Mouse (Mus musculus) stomach, postnatal 0 days (tissue): ENCODE measurements around the gene Sox5. TPM values are rescaled to one million over a fixed set of nuclear protein-coding genes. Genes with fewer than 3 reads are reported as not detected.

Experiments
- ATAC-seq: fragments of 200-750 bp; cut with Nextera tagmentation; 2 replicates; pipeline ENCODE4 v1.8.0; 2017; ENCODE audit not compliant: low FRiP score, low TSS enrichment
- DNase-seq: peaks from one replicate; pipeline ENCODE4 v3.0.0-alpha.2; 2016; ENCODE audit warnings: low spot score
- H3K27ac ChIP-seq: fragments of 300-500 bp; sonication (generic); replicated peaks from 2 replicates; pipeline ENCODE4 v1.5.1; 2014; ENCODE audit warnings: mild to moderate bottlenecking, control low read depth
- H3K27me3 ChIP-seq: fragments of 300-500 bp; sonication (generic); 2 replicates; pipeline ENCODE4 v1.6.1; 2014; ENCODE audit warnings: low read length; ENCODE audit not compliant: control insufficient read depth, insufficient read depth
- H3K36me3 ChIP-seq: fragments of 300-500 bp; sonication (generic); 2 replicates; pipeline ENCODE4 v1.6.1; 2014; ENCODE audit warnings: low read length, mixed read lengths; ENCODE audit not compliant: control insufficient read depth, insufficient read depth
- H3K4me1 ChIP-seq: fragments of 300-500 bp; sonication (generic); replicated peaks from 2 replicates; pipeline ENCODE4 v1.6.1; 2014; ENCODE audit warnings: antibody characterized with exemption; ENCODE audit not compliant: control insufficient read depth, insufficient read depth
- H3K4me2 ChIP-seq: fragments of 300-500 bp; sonication (generic); replicated peaks from 2 replicates; pipeline ENCODE4 v1.6.1; 2014; ENCODE audit warnings: low read depth, mild to moderate bottlenecking, control low read depth, moderate library complexity
- H3K4me3 ChIP-seq: fragments of 300-500 bp; sonication (generic); 2 replicates; pipeline ENCODE4 v1.5.1; 2014; ENCODE audit warnings: low read depth, low read length, control low read depth
- H3K9ac ChIP-seq: fragments of 300-500 bp; sonication (generic); 2 replicates; pipeline ENCODE4 v1.6.1; 2014; ENCODE audit warnings: mild to moderate bottlenecking, low read length, control low read depth, mixed read lengths
- H3K9me3 ChIP-seq: fragments of 300-500 bp; sonication (generic); 2 replicates; pipeline ENCODE4 v1.6.1; 2016; ENCODE audit warnings: low read length; ENCODE audit not compliant: control insufficient read depth
- CTCF ChIP-seq: IDR thresholded peaks from 2 replicates; pipeline ENCODE4 v1.5.1; 2016; ENCODE audit warnings: antibody characterized with exemption, low read depth, mild to moderate bottlenecking, moderate library complexity
- EP300 ChIP-seq: optimal IDR thresholded peaks from 2 replicates; pipeline ENCODE3; 2016; ENCODE audit warnings: antibody characterized with exemption
- WGBS: fragments of 180-500 bp; shearing (Covaris S2); extraction: QIAGEN DNeasy Blood & Tissue Kit; methylation state at CpG from one replicate; pipeline ENCODE4 v1.1.7; 2014; 5-methylcytosine and 5-hydroxymethylcytosine counted together
- polyA plus RNA-seq: library from polyadenylated mRNA; unstranded; fragments of >200 nt; fragmentation: Nextera tagmentation; extraction: Ambion mirVana; gene quantifications from 2 replicates; pipeline ENCODE4 v1.2.1, GENCODE M21; 2015

The Sox5 gene
- polyA plus RNA-seq, 1 experiment from 2014 or later, result 9.8 TPM

DNA sequence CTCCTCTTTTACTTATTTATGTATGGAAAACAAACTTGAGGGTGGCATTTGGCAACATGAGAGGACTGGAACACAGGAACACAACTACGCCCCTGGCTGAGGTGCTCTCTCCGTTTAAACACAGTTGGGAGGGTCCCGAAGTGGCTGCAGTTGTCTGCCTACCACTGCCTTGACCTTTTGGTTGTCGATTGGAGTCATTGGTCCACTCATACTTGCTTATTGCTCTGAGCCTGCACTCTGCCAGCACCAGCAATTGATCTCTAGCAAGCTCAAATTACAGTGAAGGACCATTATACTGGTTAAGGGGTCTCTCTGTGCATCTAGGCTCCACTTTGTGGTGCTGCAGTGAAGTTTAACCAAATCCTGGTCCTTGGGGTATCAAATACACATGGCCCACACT is 950.5 kb downstream of the Sox5 start:
- no peak overlapping the region for H3K27ac ChIP-seq

DNA sequence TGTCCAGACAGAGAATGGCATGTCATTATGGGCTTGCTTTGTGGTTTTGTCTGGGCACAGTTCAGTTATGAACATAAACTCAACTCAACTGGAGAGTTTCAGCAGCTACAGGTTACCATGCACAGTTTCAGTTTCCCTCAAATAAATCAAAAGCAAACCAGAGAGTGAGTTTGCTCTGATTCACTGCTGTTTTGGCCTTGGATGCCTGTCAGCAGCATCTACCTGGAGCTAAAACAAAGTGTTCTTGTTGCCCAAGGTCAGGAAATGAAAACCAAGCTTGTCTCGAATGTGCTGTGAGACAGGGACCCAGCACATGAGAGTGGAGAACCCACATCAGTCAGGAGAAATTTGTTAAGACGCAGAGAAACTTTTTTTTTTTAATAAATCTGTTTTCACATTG is 951.6 kb downstream of the Sox5 start:
- Histone ChIP-seq H3K36me3 (no peaks in the 10 kb centered on the region; the same call in 1 of the 2 replicates), H3K27ac (no peak overlapping the region), H3K9me3 (no peaks in the 10 kb centered on the region), H3K27me3 (no peaks in the 10 kb centered on the region), H3K4me2 (no peak overlapping the region), H3K9ac (no peak overlapping the region), H3K4me3 (no peak overlapping the region), H3K4me1 (no peaks in the 10 kb centered on the region; the same call in 1 of the 2 replicates)
- ATAC-seq (no peak), DNase-seq (no peak)
- TF ChIP-seq EP300, result no peak
- TF ChIP-seq CTCF, result no peak
- WGBS, result 76% methylated on average over 2 of the region's 2 CpGs

More for the DNA sequence above, 950.5 kb downstream of the Sox5 start:
- H3K27me3 ChIP-seq, result no peaks in the 10 kb centered on the region
- ATAC-seq (no peak), DNase-seq (no peak)
- H3K9ac ChIP-seq, result no peak overlapping the region
- no peak overlapping the region for H3K4me2 ChIP-seq
- H3K4me1 ChIP-seq, result no peaks in the 10 kb centered on the region; the same call in 1 of the 2 replicates
- 72% methylated on average over 4 of the region's 4 CpGs for WGBS
- H3K4me3 ChIP-seq, result no peak overlapping the region
- TF ChIP-seq EP300 (no peak), CTCF (no peak)
- no peaks in the 10 kb centered on the region for H3K9me3 ChIP-seq
- H3K36me3 ChIP-seq, result no peaks in the 10 kb centered on the region; the same call in 1 of the 2 replicates

DNA sequence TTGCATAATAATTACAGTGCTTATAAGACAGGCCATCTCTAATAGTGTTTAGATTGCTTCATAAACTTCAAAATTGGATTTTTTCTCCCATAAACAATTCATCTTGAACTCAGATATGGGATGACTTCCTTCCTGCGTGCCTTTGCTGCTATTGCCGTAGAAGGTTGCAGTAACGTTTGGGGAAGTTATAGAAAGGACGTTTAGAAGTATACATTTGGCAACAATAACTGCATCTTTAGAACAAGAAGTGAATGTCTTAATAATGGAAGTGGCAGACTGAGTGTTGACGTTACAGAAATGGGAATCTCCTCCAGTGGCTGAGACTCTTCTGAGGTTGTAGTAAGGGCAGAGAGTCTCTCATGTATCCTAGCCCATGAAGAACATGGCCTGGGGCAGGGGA is 955.0 kb downstream of the Sox5 start:
- H3K36me3 ChIP-seq, result no peaks in the 10 kb centered on the region

DNA sequence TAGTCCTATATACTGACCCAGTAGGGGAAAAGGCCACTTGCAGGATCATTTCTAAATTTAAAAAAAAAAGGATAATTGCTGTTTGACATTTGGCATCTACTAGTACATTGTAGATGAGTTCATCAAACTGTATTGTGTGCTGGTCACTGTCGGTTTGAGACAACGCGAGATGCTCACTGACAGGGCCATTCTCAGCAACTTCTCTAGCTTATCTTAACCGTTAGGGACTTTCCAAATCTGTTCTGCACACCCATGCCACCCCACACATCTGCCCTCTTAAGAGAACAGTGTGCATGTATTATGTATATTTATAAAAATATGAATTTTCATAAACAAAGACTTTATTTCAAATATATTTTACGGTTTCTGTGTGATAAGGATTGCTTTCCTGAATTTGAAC is 955.8 kb downstream of the Sox5 start:
- no peak overlapping the region for H3K9ac ChIP-seq
- no peak for TF ChIP-seq CTCF
- no peak for TF ChIP-seq EP300
- no peaks in the 10 kb centered on the region for H3K9me3 ChIP-seq
- no peak overlapping the region for H3K27ac ChIP-seq
- WGBS, result 86% methylated on average over 5 of the region's 5 CpGs
- no peaks in the 10 kb centered on the region for H3K27me3 ChIP-seq
- H3K4me1 ChIP-seq, result no peaks in the 10 kb centered on the region
- H3K4me2 ChIP-seq, result no peak overlapping the region
- no peaks in the 10 kb centered on the region for H3K36me3 ChIP-seq
- H3K4me3 ChIP-seq, result no peak overlapping the region
- no peak for ATAC-seq
- no peak for DNase-seq

More for the DNA sequence above, 955.0 kb downstream of the Sox5 start:
- no peak for DNase-seq
- Histone ChIP-seq H3K4me3 (no peak overlapping the region), H3K27ac (no peak overlapping the region), H3K9me3 (no peaks in the 10 kb centered on the region), H3K9ac (no peak overlapping the region), H3K4me2 (no peak overlapping the region), H3K27me3 (no peaks in the 10 kb centered on the region), H3K4me1 (no peaks in the 10 kb centered on the region)
- ATAC-seq, result no peak
- 62% methylated on average over 5 of the region's 5 CpGs for WGBS
- TF ChIP-seq CTCF (no peak), EP300 (no peak)

DNA sequence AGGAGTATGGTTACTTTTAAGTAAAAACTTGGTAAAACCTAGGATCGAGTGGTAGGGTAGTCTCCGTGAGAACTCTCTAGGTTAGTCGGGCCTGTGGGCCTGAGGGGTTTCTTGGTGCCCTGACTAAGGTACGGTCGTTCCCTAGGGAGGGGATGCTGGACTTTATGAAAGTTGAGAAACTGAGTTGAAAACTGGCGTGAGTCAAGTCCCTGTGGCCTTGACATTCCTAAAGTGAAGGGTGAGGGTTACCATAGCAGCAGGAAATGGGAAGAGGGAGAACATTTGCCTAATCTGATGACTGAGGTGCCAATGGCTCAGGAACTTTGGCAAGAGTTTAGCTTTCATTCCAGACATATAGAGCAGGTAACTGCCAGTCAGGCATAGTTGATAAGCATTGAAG is 956.7 kb downstream of the Sox5 start:
- Histone ChIP-seq H3K9me3 (no peaks in the 10 kb centered on the region), H3K4me3 (no peak overlapping the region), H3K9ac (no peak overlapping the region), H3K4me1 (no peaks in the 10 kb centered on the region), H3K4me2 (no peak overlapping the region), H3K27ac (no peak overlapping the region), H3K27me3 (no peaks in the 10 kb centered on the region), H3K36me3 (no peaks in the 10 kb centered on the region)
- DNase-seq (no peak), ATAC-seq (no peak)
- TF ChIP-seq CTCF (no peak), EP300 (no peak)
- WGBS, result 87% methylated on average over 6 of the region's 6 CpGs

DNA sequence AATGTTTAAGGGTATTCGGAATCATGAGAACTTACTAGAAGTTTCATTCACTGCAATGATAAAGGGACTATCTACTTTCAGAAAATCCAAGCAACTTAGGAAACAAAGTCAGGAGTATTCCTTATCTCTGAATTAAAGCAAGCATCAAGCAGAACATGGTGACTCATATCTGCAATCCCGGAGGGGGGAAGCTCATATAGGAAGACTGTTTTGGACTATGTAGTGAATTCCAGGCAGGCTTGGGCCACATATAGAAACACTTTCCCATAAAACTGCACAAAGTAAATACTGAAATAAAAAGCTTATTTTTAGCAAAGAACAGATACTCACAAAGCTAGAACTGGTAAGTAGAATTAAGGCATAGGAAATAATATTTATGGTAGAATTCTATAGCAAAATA is 993.3 kb downstream of the Sox5 start:
- DNase-seq (no peak), ATAC-seq (no peak)
- H3K27me3 ChIP-seq, result no peaks in the 10 kb centered on the region
- no peak overlapping the region for H3K4me3 ChIP-seq
- H3K27ac ChIP-seq, result no peak overlapping the region
- no peak overlapping the region for H3K9ac ChIP-seq
- H3K4me1 ChIP-seq, result no peaks in the 10 kb centered on the region
- no peaks in the 10 kb centered on the region for H3K9me3 ChIP-seq
- no peaks in the 10 kb centered on the region for H3K36me3 ChIP-seq
- no peak for TF ChIP-seq EP300
- TF ChIP-seq CTCF, result no peak
- WGBS, result 76% methylated on average over 2 of the region's 2 CpGs
- no peak overlapping the region for H3K4me2 ChIP-seq
